Mouse (Mus musculus): ENCODE results near the gene Pdlim4. TPM values are rescaled to one million over a fixed set of nuclear protein-coding genes. Genes with fewer than 3 reads are reported as not detected.
"Not testable (repeated sequence)": the region's sequence is repeated elsewhere in the genome, so short reads cannot be mapped to it uniquely, and the experiment has no call there.

Pdlim4 gene
- total RNA-seq, 2 experiments from 2014 or later, result 17.9 to 18.5 TPM

GRCm38 (mm10) chr11:54062753-54063471 is 5.9 kb downstream of the Pdlim4 start:
- DNase-seq (ENCODE audit: low spot score in 2 of 2), result no peak

GRCm38 (mm10) chr11:54062086-54062752 is 6.6 kb downstream of the Pdlim4 start:
- no peak for DNase-seq (ENCODE audit: low spot score in 2 of 2)

GRCm38 (mm10) chr11:54060316-54060715 is 8.5 kb downstream of the Pdlim4 start:
- no peak for DNase-seq (ENCODE audit: low spot score in 2 of 2)

- no peak for DNase-seq (ENCODE audit: low spot score in 2 of 2)
These were observed 9.3 kb downstream of the Pdlim4 start for GRCm38 (mm10) chr11:54059526-54059925.

- DNase-seq (ENCODE audit: low spot score in 2 of 2), result peak; percentile 56 to 66
These were observed 10.2 kb downstream of the Pdlim4 start for GRCm38 (mm10) chr11:54058643-54059042.

- peak in 1 of 2 experiments; percentile 53 for DNase-seq (ENCODE audit: low spot score in 2 of 2)
These were observed 10.7 kb downstream of the Pdlim4 start for GRCm38 (mm10) chr11:54058056-54058617.

- no peak for DNase-seq (ENCODE audit: low spot score in 2 of 2)
These were observed 11.4 kb downstream of the Pdlim4 start for GRCm38 (mm10) chr11:54057428-54057827.

- peak in 1 of 2 experiments; percentile 70 for DNase-seq (ENCODE audit: low spot score in 2 of 2)
These were observed 12.7 kb downstream of the Pdlim4 start for GRCm38 (mm10) chr11:54056132-54056531.

- peak in 1 of 2 experiments; percentile 67 for DNase-seq (ENCODE audit: low spot score in 2 of 2)
These were observed 14.6 kb downstream of the Pdlim4 start for GRCm38 (mm10) chr11:54054257-54054656.

GRCm38 (mm10) chr11:54053090-54053489 is 15.7 kb downstream of the Pdlim4 start:
- no peak for DNase-seq (ENCODE audit: low spot score in 2 of 2)

GRCm38 (mm10) chr11:54052128-54052527 is 16.7 kb downstream of the Pdlim4 start:
- DNase-seq (ENCODE audit: low spot score in 2 of 2), result no peak

- DNase-seq (ENCODE audit: low spot score in 2 of 2), result no peak
These were observed 17.7 kb downstream of the Pdlim4 start for GRCm38 (mm10) chr11:54051161-54051560.

- no peak for DNase-seq (ENCODE audit: low spot score in 2 of 2)
These were observed 18.6 kb downstream of the Pdlim4 start for GRCm38 (mm10) chr11:54050205-54050604.

- DNase-seq (ENCODE audit: low spot score in 2 of 2), result no peak
These were observed 28.1 kb downstream of the Pdlim4 start for GRCm38 (mm10) chr11:54040676-54041075.

GRCm38 (mm10) chr11:54032872-54033271 is 35.9 kb downstream of the Pdlim4 start:
- not testable (repeated sequence) for DNase-seq (ENCODE audit: low spot score in 2 of 2)

GRCm38 (mm10) chr11:54028997-54029396 is 39.8 kb downstream of the Pdlim4 start:
- DNase-seq (ENCODE audit: low spot score in 2 of 2), result no peak

GRCm38 (mm10) chr11:54028044-54028951 is 40.5 kb downstream of the Pdlim4 start, which contains the start of gene Slc22a4:
Gene Slc22a4 (minus strand): TSS chr11:54028090.
- DNase-seq (ENCODE audit: low spot score in 2 of 2), result peak; percentile 63 to 74

GRCm38 (mm10) chr11:54027131-54028043 is 41.4 kb downstream of the Pdlim4 start:
- DNase-seq (ENCODE audit: low spot score in 2 of 2), result peak in 1 of 2 experiments; percentile 40

GRCm38 (mm10) chr11:54026491-54027041 is 42.2 kb downstream of the Pdlim4 start:
- DNase-seq (ENCODE audit: low spot score in 2 of 2), result no peak

All from layer of hippocampus, postnatal 10 days (tissue).